Mouse (Mus musculus): ENCODE measurements around the gene Mul1.

Mul1 gene

GRCm38 (mm10) chr4:138462971-138463831 is 28.7 kb downstream of the Mul1 start:
- peak; percentile 52 for DNase-seq

- no peak for DNase-seq
Observed at GRCm38 (mm10) chr4:138463832-138464487, 29.5 kb downstream of the Mul1 start.

DNA sequence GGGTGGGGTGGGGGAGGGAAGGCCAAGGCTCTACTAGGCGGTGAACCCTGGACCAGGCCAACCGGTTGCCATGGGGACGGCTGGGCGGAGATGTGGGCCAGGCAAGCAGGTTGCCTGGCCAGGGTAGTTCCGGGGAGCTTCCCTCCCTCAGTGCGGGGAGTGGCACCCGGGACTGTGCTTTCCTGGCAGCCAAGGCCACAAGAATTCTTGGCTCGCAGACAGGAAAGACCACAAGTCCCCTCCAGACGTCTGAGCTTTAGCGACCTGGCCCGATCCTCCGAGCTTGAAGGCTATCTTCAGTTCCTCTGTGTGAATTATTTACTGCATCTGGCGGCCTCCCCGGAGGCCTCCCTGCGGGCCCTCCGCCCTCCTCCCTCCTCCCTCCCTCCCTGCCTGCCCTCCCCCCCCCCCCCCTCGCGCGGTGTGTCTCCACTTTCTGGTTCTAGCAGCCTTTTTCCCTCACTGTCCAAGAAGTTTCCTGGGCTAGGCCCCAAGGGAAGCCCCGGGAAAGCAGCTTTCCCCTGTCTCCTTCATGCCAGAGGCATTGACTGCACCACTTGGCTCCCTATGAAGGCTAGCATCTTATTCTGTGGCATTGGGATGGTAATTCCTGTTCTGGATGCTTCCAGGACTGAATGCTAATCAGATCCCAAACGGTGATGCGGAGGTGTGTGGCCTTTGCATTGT is 30.3 kb downstream of the Mul1 start:
- no peak for DNase-seq

DNA sequence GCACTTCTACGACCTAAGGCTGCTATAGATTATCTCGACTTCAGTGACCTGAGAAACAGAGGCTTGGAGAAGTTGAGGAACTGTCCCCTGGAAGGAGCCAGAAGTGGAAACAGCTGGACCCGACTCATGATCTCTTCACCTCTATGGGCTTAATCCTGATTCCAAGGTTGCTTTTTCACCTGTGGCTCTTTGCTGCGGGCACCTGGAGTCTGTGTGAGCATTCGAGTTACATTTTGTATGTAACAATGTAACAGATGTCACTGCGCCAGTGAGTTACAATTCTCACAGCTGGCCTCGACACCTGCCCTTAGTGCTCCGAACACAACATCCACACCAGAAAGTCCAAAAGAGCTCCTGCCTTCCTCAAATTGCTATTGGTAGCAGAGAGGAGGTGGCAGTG is 31.0 kb downstream of the Mul1 start:
- DNase-seq, result no peak

DNA sequence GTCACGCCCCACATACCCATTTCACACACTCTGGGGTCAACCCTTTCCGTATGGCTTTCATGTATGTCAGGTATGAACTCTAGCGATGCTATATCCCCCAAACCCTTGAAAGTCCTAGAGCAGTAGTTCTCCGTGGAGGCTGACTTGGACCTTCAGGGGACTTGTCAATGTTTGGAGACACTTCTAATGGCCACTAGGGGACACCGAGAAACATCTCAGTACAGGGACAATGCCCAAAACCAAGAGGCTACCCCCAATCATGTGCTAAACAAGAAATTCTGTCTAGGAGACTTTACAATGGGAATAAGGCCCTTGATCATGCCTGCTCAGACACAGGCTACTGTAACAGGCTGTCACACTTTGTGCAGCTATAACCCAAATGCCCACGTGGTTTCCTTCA is 32.2 kb downstream of the Mul1 start:
- DNase-seq, result no peak

DNA sequence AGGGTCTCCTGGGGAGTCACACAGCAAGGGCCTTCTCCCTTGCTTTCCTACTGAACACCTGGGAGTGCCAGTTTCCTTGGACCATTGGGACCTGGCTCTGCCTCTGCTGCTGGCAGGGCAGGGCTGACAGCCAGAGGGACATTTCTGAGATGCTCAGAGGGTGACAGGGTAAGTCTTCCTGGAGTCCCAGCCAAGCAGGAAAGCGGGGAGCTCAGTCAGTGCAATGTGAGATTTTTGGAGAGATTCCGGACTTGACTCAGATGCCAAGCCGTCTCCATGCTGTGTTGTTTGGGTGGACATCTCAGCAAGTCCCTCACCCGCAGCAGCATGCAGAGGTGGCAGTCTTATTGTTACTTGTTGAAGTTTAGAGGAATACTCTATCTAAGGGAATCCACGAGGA is 33.0 kb downstream of the Mul1 start:
- no peak for DNase-seq

DNA sequence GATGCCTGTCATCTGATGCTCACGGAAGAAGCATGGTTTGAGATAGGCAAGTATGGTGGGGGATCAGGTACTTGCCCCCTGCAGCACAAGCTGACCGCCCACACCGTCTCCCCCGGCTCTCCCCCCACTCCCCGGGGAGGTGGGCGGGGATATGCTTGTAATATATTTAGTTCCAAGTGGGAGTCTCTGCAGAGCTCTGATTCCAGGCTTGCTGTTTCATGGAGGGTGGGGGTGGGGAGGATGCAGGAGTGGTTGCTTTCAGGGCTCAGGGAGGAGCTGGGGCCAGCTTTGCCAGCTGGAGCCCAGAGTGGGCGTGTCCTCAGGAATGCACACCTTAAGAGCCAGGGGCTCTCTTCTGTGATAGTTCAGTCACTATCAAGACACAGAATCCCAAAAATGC is 34.6 kb downstream of the Mul1 start:
- no peak for DNase-seq

- no peak for DNase-seq
Observed at GRCm38 (mm10) chr4:138471241-138471640, 36.8 kb downstream of the Mul1 start.

DNA sequence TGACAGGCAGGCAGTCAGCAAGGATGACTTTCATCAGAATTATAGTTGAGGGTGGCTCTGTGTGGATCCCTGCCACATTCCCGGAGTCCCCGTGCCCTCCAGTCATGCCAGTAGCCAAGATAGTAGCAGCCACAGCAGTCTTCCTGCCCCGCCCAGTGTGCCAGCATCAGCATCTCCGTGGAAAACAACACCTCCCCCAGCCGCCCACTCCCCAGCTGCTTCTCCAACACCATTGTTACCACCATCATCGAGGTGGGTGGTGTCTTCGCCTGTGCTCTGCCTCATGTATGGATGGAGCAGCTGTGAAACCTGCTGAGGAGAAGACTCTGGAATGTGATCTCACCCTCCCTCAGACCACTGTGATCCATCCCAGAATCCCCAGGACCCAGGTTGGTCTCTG is 45.1 kb downstream of the Mul1 start:
- DNase-seq, result peak; percentile 88

GRCm38 (mm10) chr4:138480962-138481361 is 46.5 kb downstream of the Mul1 start:
- DNase-seq, result no peak

DNA sequence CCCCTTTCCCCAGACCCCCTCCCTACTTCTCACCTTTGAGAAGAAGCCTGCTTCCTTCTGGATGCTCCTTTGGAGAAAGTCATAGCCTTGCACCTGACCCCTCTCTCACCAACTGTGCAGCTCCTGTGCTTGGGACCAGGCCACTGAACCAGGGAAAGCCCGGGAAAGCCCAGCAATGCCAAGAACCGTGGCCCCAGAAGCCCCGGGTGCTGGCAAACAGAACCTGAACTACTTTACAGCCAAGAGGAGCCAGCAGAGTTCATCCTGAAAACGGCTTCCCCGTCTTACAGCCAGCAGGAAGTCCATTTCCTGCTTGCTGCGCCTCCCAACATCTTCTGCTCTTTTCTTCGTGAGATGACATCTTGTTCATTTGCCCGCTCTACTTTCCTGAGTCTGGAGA is 48.2 kb downstream of the Mul1 start:
- DNase-seq, result no peak

DNA sequence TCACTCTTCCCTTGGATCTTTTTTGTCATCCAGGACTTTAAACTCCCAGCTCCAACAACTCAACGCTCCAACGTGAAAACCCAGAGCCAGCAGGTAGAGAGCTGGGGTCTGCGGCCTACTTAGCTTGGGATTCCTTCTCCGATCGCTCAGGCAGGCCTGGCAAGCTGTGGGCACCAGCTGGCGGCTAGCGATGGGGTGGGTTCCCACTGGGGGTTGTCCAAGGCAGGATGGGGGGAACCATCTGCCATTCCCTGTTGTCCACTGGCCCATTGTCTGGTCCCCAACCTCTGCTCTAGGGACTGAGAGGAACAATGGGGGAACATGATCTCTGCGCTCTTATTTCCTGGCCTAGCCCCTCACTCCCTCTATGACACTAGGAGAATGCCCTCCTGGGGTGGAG is 53.8 kb downstream of the Mul1 start:
- no peak for DNase-seq

- DNase-seq, result no peak
Observed at GRCm38 (mm10) chr4:138491088-138491487, 56.6 kb downstream of the Mul1 start.
